Mouse (Mus musculus): ENCODE measurements around the gene Treml2. TPM values are rescaled to one million over a fixed set of nuclear protein-coding genes. Genes with fewer than 3 reads are reported as not detected.

The Treml2 gene
- total and polyA plus RNA-seq, 3 experiments, result 0.91 to 3.1 (median 2.4) TPM

DNA sequence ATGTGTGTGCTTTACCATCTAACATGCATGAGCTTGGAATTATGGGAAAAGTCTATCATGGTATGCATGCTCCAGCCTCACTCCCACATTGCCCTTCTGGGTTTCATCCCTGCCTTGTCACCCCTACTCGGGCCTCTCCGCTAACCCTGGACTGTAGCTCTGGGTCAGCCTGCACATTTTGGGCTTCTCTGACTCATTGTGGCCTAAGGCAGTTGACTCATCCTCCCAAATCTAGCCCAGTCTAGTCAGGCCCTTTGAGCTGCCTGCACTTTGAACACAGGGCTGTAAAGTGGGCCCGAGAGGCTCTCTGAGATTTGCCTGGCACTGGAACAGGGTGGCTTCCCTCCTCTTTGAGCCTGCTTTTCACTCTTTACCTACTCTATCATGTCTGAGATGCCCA lies 56.5 kb downstream of the Treml2 start:
- no peak overlapping the region for H3K4me3 ChIP-seq

DNA sequence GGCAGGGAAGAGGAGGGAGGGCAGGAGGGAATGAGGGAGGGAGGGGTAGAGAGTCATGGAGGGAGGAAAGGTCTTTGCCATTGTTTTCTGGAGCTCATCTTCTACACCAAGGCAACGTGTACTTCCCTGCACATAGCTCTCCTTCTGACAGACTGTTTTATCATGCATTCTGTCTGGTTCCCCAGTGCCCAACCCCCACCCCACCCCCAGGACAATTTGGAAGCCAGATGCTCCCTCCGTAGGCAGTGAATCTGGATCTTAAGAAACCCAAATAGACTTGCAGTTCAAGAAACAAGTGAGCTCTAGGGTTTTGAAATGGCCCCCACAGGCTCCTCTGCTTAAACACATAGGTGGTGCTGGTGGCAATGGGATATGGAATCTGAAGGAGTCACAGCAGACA lies 58.6 kb downstream of the Treml2 start:
- H3K36me3 ChIP-seq (ENCODE audit: control insufficient read depth, insufficient read depth, low read length), result no peaks in the 10 kb centered on the region
- H3K27ac ChIP-seq, result no peak overlapping the region
- no peak for DNase-seq
- no peaks in the 10 kb centered on the region for H3K4me1 ChIP-seq (ENCODE audit: control insufficient read depth, insufficient read depth, low read length)
- H3K9ac ChIP-seq (ENCODE audit: low read depth, low read length), result no peak overlapping the region
- H3K27me3 ChIP-seq (ENCODE audit: control insufficient read depth, insufficient read depth, low read length), result no peaks in the 10 kb centered on the region
- WGBS, result 59% methylated on average over 2 of the region's 2 CpGs
- H3K4me3 ChIP-seq, result no peak overlapping the region
- no peaks in the 10 kb centered on the region for H3K79me2 ChIP-seq (replicated peaks; ENCODE audit: control insufficient read depth, insufficient read depth, low read length)
- TF ChIP-seq POLR2A (IDR thresholded peaks at IDR 0.05; ENCODE audit: insufficient read depth, low read depth, low read length), result no peak
- no peak for TF ChIP-seq CTCF (IDR thresholded peaks at IDR 0.05)
- TF ChIP-seq EP300 (IDR thresholded peaks at IDR 0.05; ENCODE audit: insufficient read depth, low read depth, low read length), result no peak
- intact Hi-C loops (cut with DNase I), result no loop called here

More for the DNA sequence above, 56.5 kb downstream of the Treml2 start:
- no peaks in the 10 kb centered on the region for H3K27me3 ChIP-seq (ENCODE audit: control insufficient read depth, insufficient read depth, low read length)
- H3K79me2 ChIP-seq (replicated peaks; ENCODE audit: control insufficient read depth, insufficient read depth, low read length), result no peaks in the 10 kb centered on the region
- H3K4me1 ChIP-seq (ENCODE audit: control insufficient read depth, insufficient read depth, low read length), result no peaks in the 10 kb centered on the region
- no peak overlapping the region for H3K9ac ChIP-seq (ENCODE audit: low read depth, low read length)
- DNase-seq, result no peak
- H3K27ac ChIP-seq, result no peak overlapping the region
- H3K36me3 ChIP-seq (ENCODE audit: control insufficient read depth, insufficient read depth, low read length), result no peaks in the 10 kb centered on the region
- TF ChIP-seq EP300 (IDR thresholded peaks at IDR 0.05; ENCODE audit: insufficient read depth, low read depth, low read length) (no peak), POLR2A (IDR thresholded peaks at IDR 0.05; ENCODE audit: insufficient read depth, low read depth, low read length) (no peak), CTCF (IDR thresholded peaks at IDR 0.05) (no peak)
- WGBS, result 85% methylated on average over 3 of the region's 3 CpGs
- intact Hi-C loops (cut with DNase I), result no loop called here

DNA sequence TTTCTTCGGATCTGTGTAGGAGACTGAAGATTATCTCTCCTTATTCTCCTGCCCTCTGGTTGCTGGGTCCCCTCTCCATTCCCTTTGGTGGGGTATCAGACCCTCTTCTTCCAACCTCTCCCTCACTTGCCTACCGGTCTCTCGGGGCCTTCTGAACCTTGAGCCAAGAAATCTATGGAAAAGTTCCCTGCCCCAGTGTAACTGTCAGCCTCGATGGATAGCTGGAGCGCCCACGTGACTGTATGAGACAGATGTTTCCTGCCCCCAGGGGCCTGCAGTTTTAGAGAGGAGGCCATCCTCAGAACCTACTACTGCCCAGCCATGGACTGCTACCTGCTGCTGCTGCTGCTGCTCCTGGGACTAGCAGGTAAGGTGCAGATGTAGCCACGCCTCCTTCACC lies 60.3 kb downstream of the Treml2 start, which contains the start of gene Treml1:
Treml1 (plus strand) TSS at position 301 of the 400 bp plus-strand sequence.
- no peak within 1 kb of the TSS for H3K27ac ChIP-seq
- H3K36me3 ChIP-seq (ENCODE audit: control insufficient read depth, insufficient read depth, low read length), result no peaks in the 10 kb centered on the region
- DNase-seq, result no peak
- intact Hi-C loops (cut with DNase I), result no loop called here
- no peaks in the 10 kb centered on the region for H3K4me1 ChIP-seq (ENCODE audit: control insufficient read depth, insufficient read depth, low read length)
- no peaks in the 10 kb centered on the region for H3K27me3 ChIP-seq (ENCODE audit: control insufficient read depth, insufficient read depth, low read length)
- H3K9ac ChIP-seq (ENCODE audit: low read depth, low read length), result no peak within 1 kb of the TSS
- 58% methylated on average over 7 of the region's 7 CpGs for WGBS
- H3K79me2 ChIP-seq (replicated peaks; ENCODE audit: control insufficient read depth, insufficient read depth, low read length), result no peaks in the 10 kb centered on the region
- TF ChIP-seq EP300 (IDR thresholded peaks at IDR 0.05; ENCODE audit: insufficient read depth, low read depth, low read length) (no peak), POLR2A (IDR thresholded peaks at IDR 0.05; ENCODE audit: insufficient read depth, low read depth, low read length) (no peak), CTCF (IDR thresholded peaks at IDR 0.05) (no peak)
- H3K4me3 ChIP-seq, result no peak within 1 kb of the TSS

DNA sequence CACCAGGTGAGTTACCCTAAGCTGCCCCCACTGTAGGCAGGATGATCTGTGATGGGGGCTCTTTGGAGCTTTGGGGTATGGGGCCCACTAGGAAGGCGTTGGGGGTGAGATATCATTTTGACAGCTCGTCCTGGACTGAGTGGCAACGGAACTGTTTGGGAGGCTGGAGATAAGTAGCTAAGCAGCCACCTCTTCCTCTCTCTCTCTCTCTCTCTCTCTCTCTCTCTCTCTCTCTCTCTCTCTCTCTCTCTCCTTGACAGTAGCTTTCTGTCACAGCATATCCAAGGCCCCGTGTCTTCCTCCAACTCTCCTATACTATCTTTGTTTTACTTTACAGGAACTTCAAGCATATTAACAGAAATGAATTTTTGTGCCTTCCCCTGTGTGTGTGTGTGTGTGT lies 61.2 kb downstream of the Treml2 start:
- TF ChIP-seq EP300 (IDR thresholded peaks at IDR 0.05; ENCODE audit: insufficient read depth, low read depth, low read length) (no peak), CTCF (IDR thresholded peaks at IDR 0.05) (no peak), POLR2A (IDR thresholded peaks at IDR 0.05; ENCODE audit: insufficient read depth, low read depth, low read length) (no peak)
- intact Hi-C loops (cut with DNase I), result no loop called here
- no peaks in the 10 kb centered on the region for H3K36me3 ChIP-seq (ENCODE audit: control insufficient read depth, insufficient read depth, low read length)
- no peaks in the 10 kb centered on the region for H3K27me3 ChIP-seq (ENCODE audit: control insufficient read depth, insufficient read depth, low read length)
- no peak overlapping the region for H3K9ac ChIP-seq (ENCODE audit: low read depth, low read length)
- H3K4me1 ChIP-seq (ENCODE audit: control insufficient read depth, insufficient read depth, low read length), result no peaks in the 10 kb centered on the region
- DNase-seq, result no peak
- H3K27ac ChIP-seq, result no peak overlapping the region
- WGBS, result 30% methylated on average over 4 of the region's 4 CpGs
- no peak overlapping the region for H3K4me3 ChIP-seq
- H3K79me2 ChIP-seq (replicated peaks; ENCODE audit: control insufficient read depth, insufficient read depth, low read length), result no peaks in the 10 kb centered on the region

Other genes with a start within 250 kb of the Treml2 start
- not detected for gene 1700067P10Rik, start 210.2 kb upstream of the Treml2 start, total RNA-seq (2021)
- gene 1700067P10Rik, start 210.2 kb upstream of the Treml2 start, polyA plus RNA-seq (2012; rRNA removed), result not detected in 2 replicates
- not detected for gene 9830107B12Rik, start 153.2 kb upstream of the Treml2 start, total RNA-seq (2021)
- 0.06 and 0.08 TPM in 2 replicates for gene 9830107B12Rik, start 153.2 kb upstream of the Treml2 start, polyA plus RNA-seq (2012; rRNA removed)
- gene A530064D06Rik, start 132.2 kb upstream of the Treml2 start, total RNA-seq (2021), result not detected
- 0.18 and 0.20 TPM in 2 replicates for gene A530064D06Rik, start 132.2 kb upstream of the Treml2 start, polyA plus RNA-seq (2012; rRNA removed)
- under 1 TPM in 1 of 2 experiments, not detected in 1; 0.10 TPM for gene Trem1, start 66.7 kb upstream of the Treml2 start, total RNA-seq (2021)
- gene Trem1, start 66.7 kb upstream of the Treml2 start, polyA plus RNA-seq (2012; rRNA removed), result 0.09 and 0.10 TPM in 2 replicates
- under 1 TPM in 1 of 2 experiments, not detected in 1; 0.26 TPM for gene Trem3, start 51.7 kb upstream of the Treml2 start, total RNA-seq (2021)
- 0.23 TPM in 1 of 2 replicates, not detected in the other for gene Trem3, start 51.7 kb upstream of the Treml2 start, polyA plus RNA-seq (2012; rRNA removed)
- under 1 TPM in 1 of 2 experiments, not detected in 1; 0.31 TPM for gene Treml4, start 35.2 kb upstream of the Treml2 start, total RNA-seq (2021)
- gene Treml4, start 35.2 kb upstream of the Treml2 start, polyA plus RNA-seq (2012; rRNA removed), result 0.76 and 1.9 TPM in 2 replicates
- under 1 TPM; 0.14 to 0.57 TPM for gene B430306N03Rik, start 16.6 kb downstream of the Treml2 start, total RNA-seq (2021)
- gene B430306N03Rik, start 16.6 kb downstream of the Treml2 start, polyA plus RNA-seq (2012; rRNA removed), result 0.35 and 0.55 TPM in 2 replicates
- 1 to 10 TPM; 1.4 to 1.5 TPM for gene Trem2, start 46.9 kb downstream of the Treml2 start, total RNA-seq (2021)
- gene Trem2, start 46.9 kb downstream of the Treml2 start, polyA plus RNA-seq (2012; rRNA removed), result 3.3 and 3.5 TPM in 2 replicates
- gene Treml1, start 60.4 kb downstream of the Treml2 start, total RNA-seq (2021), result 1 to 10 TPM in 1 of 2 experiments, not detected in 1; 2.4 TPM
- 1.3 and 3.5 TPM in 2 replicates for gene Treml1, start 60.4 kb downstream of the Treml2 start, polyA plus RNA-seq (2012; rRNA removed)
- 10 to 100 TPM; 14.7 to 21.2 TPM for gene Nfya, start 110.4 kb downstream of the Treml2 start, total RNA-seq (2021)
- 33.1 and 41.9 TPM in 2 replicates for gene Nfya, start 110.4 kb downstream of the Treml2 start, polyA plus RNA-seq (2012; rRNA removed)
- gene Oard1, start 110.5 kb downstream of the Treml2 start, total RNA-seq (2021), result 10 to 100 TPM; 15.5 to 21.6 TPM
- gene Oard1, start 110.5 kb downstream of the Treml2 start, polyA plus RNA-seq (2012; rRNA removed), result 8.6 and 20.5 TPM in 2 replicates
- gene Apobec2, start 133.4 kb downstream of the Treml2 start, total RNA-seq (2021), result 100 to 1,000 TPM; 222 to 256 TPM
- 150 and 194 TPM in 2 replicates for gene Apobec2, start 133.4 kb downstream of the Treml2 start, polyA plus RNA-seq (2012; rRNA removed)
- gene Tspo2, start 152.0 kb downstream of the Treml2 start, total RNA-seq (2021), result 1 to 10 TPM in 1 of 2 experiments, not detected in 1; 1.9 TPM
- gene Tspo2, start 152.0 kb downstream of the Treml2 start, polyA plus RNA-seq (2012; rRNA removed), result 0.82 and 5.4 TPM in 2 replicates
- under 1 TPM; 0.23 to 0.27 TPM for gene Unc5cl, start 155.4 kb downstream of the Treml2 start, total RNA-seq (2021)
- gene Unc5cl, start 155.4 kb downstream of the Treml2 start, polyA plus RNA-seq (2012; rRNA removed), result 0.21 TPM in 1 of 2 replicates, not detected in the other

Measured in heart, adult 2 months (tissue).